Mouse (Mus musculus) natural killer cell, adult 2 months (primary cell): ENCODE results near the gene Slc25a26.

ENCODE experiments used
- DNase-seq, 2 experiments: peaks; one replicate each; pipeline ENCODE4 v3.0.0; 2022; ENCODE audit warnings: low spot score in 2 of 2

The Slc25a26 gene

GRCm38 (mm10) chr6:94499897-94500623 lies at the start of gene Slc25a26:
Gene Slc25a26, plus strand, starts transcription at chr6:94500331.
- peak; percentile 83 for DNase-seq

- no peak for DNase-seq
Measured at GRCm38 (mm10) chr6:94464037-94464891, 35.9 kb upstream of the Slc25a26 start.

- no peak for DNase-seq
Measured at GRCm38 (mm10) chr6:94466508-94467205, 33.5 kb upstream of the Slc25a26 start.

GRCm38 (mm10) chr6:94492739-94493138 lies 7.4 kb upstream of the Slc25a26 start:
- no peak for DNase-seq

- no peak for DNase-seq
Measured at GRCm38 (mm10) chr6:94503963-94504362, 3.8 kb downstream of the Slc25a26 start.

- no peak for DNase-seq
Measured at GRCm38 (mm10) chr6:94507921-94508320, 7.8 kb downstream of the Slc25a26 start.

GRCm38 (mm10) chr6:94508807-94509206 lies 8.7 kb downstream of the Slc25a26 start:
- DNase-seq: no peak

- no peak for DNase-seq
Measured at GRCm38 (mm10) chr6:94509220-94509619, 9.1 kb downstream of the Slc25a26 start.

GRCm38 (mm10) chr6:94518171-94518570 lies 18.0 kb downstream of the Slc25a26 start:
- peak in 1 of 2 experiments; percentile 80 for DNase-seq

GRCm38 (mm10) chr6:94524335-94524734 lies 24.2 kb downstream of the Slc25a26 start:
- DNase-seq: peak in 1 of 2 experiments; percentile 14

- DNase-seq: no peak
Measured at GRCm38 (mm10) chr6:94530756-94531155, 30.6 kb downstream of the Slc25a26 start.

- no peak for DNase-seq
Measured at GRCm38 (mm10) chr6:94532086-94532485, 32.0 kb downstream of the Slc25a26 start.

- DNase-seq: no peak
Measured at GRCm38 (mm10) chr6:94536478-94536877, 36.3 kb downstream of the Slc25a26 start.

- DNase-seq: no peak
Measured at GRCm38 (mm10) chr6:94537652-94538051, 37.5 kb downstream of the Slc25a26 start.

GRCm38 (mm10) chr6:94540090-94540489 lies 40.0 kb downstream of the Slc25a26 start:
- no peak for DNase-seq

- DNase-seq: no peak
Measured at GRCm38 (mm10) chr6:94540615-94541014, 40.5 kb downstream of the Slc25a26 start.

- DNase-seq: no peak
Measured at GRCm38 (mm10) chr6:94541133-94541532, 41.0 kb downstream of the Slc25a26 start.

- no peak for DNase-seq
Measured at GRCm38 (mm10) chr6:94541854-94542253, 41.7 kb downstream of the Slc25a26 start.

GRCm38 (mm10) chr6:94543902-94544840 lies 44.0 kb downstream of the Slc25a26 start:
- DNase-seq: peak in 1 of 2 experiments; percentile 20

GRCm38 (mm10) chr6:94547239-94547638 lies 47.1 kb downstream of the Slc25a26 start:
- no peak for DNase-seq

GRCm38 (mm10) chr6:94550298-94550697 lies 50.2 kb downstream of the Slc25a26 start:
- DNase-seq: no peak
